ENCODE assay signal across 8 mouse cellular contexts in genomic region chr19:10940801-10941457, GRCm38 (mm10). TPM values are rescaled to one million over a fixed set of nuclear protein-coding genes. Genes with fewer than 3 reads are reported as not detected.
DNase-seq lines count a peak whose midpoint lies in the region; ATAC-seq lines count a peak whose summit lies in the region.

No protein-coding gene starts in this region.

- peak overlapping the region; percentile 35 for H3K4me3 ChIP-seq in hindbrain, embryonic 15.5 days

- H3K9ac ChIP-seq in hindbrain, embryonic 15.5 days: peak overlapping the region; percentile 49

- peak; percentile 52 to 59 for DNase-seq in cerebellum, postnatal 10 days
- DNase-seq in cerebellum, adult 9-11 months: no peak
- DNase-seq in right cerebral cortex, postnatal 14 days: peak; percentile 22
- DNase-seq in right cerebral cortex, postnatal 36 days (ENCODE audit: low spot score in 2 of 2): no peak
- DNase-seq in mesoderm, embryonic 11.5 days (ENCODE audit: low read depth, low spot score): peak; percentile 64
- no peak for DNase-seq in ovary, adult 18-20 months (ENCODE audit: low spot score)
- no peak for DNase-seq in ovary, postnatal 10 days (ENCODE audit: low spot score)

- ATAC-seq in hindbrain, embryonic 15.5 days (ENCODE audit: low FRiP score, low read depth): peak; percentile 82

- peaks cover 32% of the 10 kb centered on the region for H3K36me3 ChIP-seq in hindbrain, embryonic 15.5 days

- no peaks in the 10 kb centered on the region for H3K27me3 ChIP-seq in hindbrain, embryonic 15.5 days

- H3K27ac ChIP-seq in hindbrain, embryonic 15.5 days (replicated peaks): peak overlapping the region; percentile 71

- no peaks in the 10 kb centered on the region for H3K9me3 ChIP-seq in hindbrain, embryonic 15.5 days

- H3K4me1 ChIP-seq in hindbrain, embryonic 15.5 days (replicated peaks): peaks cover 17% of the 10 kb centered on the region

- 1% methylated on average over 40 of the region's 40 CpGs for WGBS in hindbrain, embryonic 15.5 days

- H3K4me2 ChIP-seq in hindbrain, embryonic 15.5 days: peak overlapping the region; percentile 88

RNA-seq across cellular contexts. Expression of gene Ptgdr2, which starts 4.0 kb away (rescaled TPM):
- 0.08 and 0.09 TPM in 2 replicates for polyA plus RNA-seq in hindbrain, embryonic 15.5 days (2015; fragmentation: Nextera tagmentation; extraction: Ambion mirVana)

RNA-seq across cellular contexts. Expression of gene Ccdc86, which starts 8.1 kb away (rescaled TPM):
- polyA plus RNA-seq in hindbrain, embryonic 15.5 days (2015; fragmentation: Nextera tagmentation; extraction: Ambion mirVana): 14.6 and 14.9 TPM in 2 replicates

RNA-seq across cellular contexts. Expression of gene Zp1, which starts 20.5 kb away (rescaled TPM):
- 0.21 and 0.27 TPM in 2 replicates for polyA plus RNA-seq in hindbrain, embryonic 15.5 days (2015; fragmentation: Nextera tagmentation; extraction: Ambion mirVana)

RNA-seq across cellular contexts. Expression of gene Ms4a10, which starts 33.5 kb away (rescaled TPM):
- polyA plus RNA-seq in hindbrain, embryonic 15.5 days (2015; fragmentation: Nextera tagmentation; extraction: Ambion mirVana): not detected in 2 replicates

RNA-seq across cellular contexts. Expression of gene Prpf19, which starts 45.9 kb away (rescaled TPM):
- 43.3 and 44.1 TPM in 2 replicates for polyA plus RNA-seq in hindbrain, embryonic 15.5 days (2015; fragmentation: Nextera tagmentation; extraction: Ambion mirVana)

Comparison
In these comparisons a context has a peak if more than half of its experiments do, and no peak if none do; other contexts are left out.
1. DNase-seq: peak in cerebellum, postnatal 10 days (2 of 2), right cerebral cortex, postnatal 14 days (single experiment) and mesoderm, embryonic 11.5 days (single experiment); none in cerebellum, adult 9-11 months (single experiment), right cerebral cortex, postnatal 36 days (0 of 2), ovary, adult 18-20 months (single experiment) and ovary, postnatal 10 days (single experiment).